Mouse (Mus musculus): Measurements from ENCODE around the gene Rnf8.

Rnf8 gene

DNA sequence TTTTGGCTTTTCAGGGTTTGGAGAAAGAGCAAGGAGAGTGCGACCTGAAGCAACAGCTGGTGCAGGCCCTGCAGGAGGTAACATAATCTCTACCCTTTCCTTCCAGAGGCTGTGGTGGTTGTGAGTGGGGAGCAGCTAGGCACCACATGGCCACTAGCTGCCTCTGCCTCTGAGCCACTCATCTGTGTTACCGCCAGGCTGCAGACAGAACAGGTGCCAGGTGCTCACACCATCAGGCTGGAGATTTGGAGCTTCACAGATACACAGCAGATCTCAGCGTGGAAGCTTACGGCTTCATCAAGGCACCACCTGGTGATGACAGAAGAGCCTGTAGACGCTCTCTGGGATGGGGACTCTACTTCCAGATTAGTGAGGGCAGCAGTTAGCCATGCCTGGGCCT, 14.4 kb downstream of the Rnf8 start:
- peak in 1 of 2 experiments; percentile 26 for DNase-seq

GRCm38 (mm10) chr17:29629620-29630019, 15.0 kb downstream of the Rnf8 start:
- no peak for DNase-seq

DNA sequence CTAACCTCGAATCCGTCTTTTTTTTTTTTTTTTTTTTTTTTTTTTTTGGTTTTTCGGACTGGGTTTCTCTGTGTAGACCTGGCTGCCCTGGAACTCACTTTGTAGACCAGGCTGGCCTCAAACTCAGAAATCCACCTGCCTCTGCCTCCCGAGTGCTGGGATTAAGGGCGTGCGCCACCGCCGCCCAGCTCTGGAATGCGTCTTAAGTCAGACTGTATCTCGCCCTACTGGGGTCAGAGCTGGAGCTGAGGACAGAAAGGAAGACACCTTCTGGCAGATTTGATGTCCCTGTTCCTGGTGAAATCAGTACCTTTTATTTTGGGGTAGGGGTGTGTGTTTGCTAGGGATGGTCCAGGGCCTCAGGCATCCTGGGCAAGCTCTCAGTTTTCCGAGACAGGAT, 17.7 kb downstream of the Rnf8 start:
- DNase-seq, result no peak

- no peak for DNase-seq
Observed at GRCm38 (mm10) chr17:29635492-29635891, 20.9 kb downstream of the Rnf8 start.

GRCm38 (mm10) chr17:29636118-29636517, 21.5 kb downstream of the Rnf8 start:
- peak; percentile 72 to 74 for DNase-seq

GRCm38 (mm10) chr17:29637377-29637776, 22.8 kb downstream of the Rnf8 start:
- peak; percentile 54 to 60 for DNase-seq

- no peak for DNase-seq
Observed at GRCm38 (mm10) chr17:29637895-29638294, 23.3 kb downstream of the Rnf8 start.

GRCm38 (mm10) chr17:29640971-29641370, 26.4 kb downstream of the Rnf8 start:
- DNase-seq, result no peak

DNA sequence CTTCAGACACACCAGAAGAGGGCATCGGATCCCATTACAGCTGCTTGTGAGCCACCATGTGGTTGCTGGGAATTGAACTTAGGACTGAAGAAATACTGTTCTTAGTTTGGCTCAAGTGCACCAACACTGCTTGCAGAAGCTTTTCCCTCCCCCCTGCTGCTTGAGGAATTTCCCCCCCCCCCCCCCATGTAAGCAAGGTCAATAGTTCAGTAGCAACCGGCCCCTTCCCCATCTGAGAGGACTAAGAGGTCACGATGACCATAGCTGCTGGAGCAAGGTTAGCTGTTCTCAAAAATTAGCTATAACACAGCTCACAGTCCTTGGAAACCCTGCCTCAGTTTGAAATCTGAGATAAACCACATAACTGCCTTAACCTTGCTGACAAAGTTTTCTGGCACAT, 27.6 kb downstream of the Rnf8 start:
- DNase-seq, result no peak

DNA sequence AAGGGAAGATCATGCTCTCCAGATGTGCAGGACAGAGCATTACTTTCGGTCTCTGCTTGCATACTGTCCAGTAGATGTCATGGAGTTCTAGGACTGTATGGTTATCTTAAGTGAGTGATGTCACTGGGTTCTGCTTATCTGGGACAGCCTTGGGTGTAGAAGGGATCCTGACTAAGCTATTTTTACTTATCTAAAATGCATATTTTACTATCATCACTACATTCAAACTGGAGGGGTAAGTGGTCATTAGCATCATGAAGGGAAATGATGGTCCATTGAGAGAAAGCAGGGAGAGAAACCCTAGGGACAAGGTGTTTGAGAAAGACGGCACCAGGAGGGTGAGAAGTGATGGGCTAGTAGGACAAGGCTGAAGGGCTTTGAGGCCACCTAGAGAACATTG, 43.7 kb downstream of the Rnf8 start:
- no peak for DNase-seq

DNA sequence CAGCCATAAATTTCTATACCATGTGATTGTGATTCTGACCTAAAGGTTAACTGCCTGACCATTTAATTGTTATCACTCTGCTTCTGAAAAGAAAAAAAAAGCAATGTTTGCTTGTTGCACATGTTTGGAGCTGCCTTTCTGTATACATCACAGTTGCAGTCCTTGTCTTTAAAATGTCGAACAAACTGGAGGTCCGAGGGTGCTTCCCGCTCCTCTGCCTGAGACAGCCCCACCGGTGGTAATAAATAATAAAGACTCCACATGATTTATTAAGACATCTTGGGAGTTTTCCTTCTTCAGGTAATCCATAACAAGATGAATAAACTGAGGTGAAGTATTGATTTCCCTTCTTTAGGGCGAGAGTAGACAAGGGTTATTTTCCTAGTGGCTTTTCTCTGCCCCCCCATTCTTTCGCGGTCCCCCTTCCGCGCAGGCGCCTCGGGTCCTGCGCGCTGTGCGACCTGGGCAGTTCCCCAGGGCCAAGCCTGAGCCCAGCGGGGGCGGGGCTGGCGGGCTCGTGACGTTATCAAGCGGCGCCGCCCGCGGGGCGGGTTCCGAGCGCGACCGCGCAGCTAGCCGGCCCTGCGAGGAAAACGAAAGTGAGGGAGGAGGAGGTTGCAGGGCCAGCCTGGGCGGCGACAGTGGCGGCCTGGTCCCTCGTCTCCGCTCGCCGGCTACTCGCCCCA, 45.6 kb downstream of the Rnf8 start, which contains the start of gene Cmtr1:
TSS of gene Cmtr1 (plus strand) at position 520 of the 686 bp plus-strand sequence.
- peak; percentile 98 for DNase-seq

- no peak for DNase-seq
Observed at GRCm38 (mm10) chr17:29660762-29661391, 46.3 kb downstream of the Rnf8 start.

DNA sequence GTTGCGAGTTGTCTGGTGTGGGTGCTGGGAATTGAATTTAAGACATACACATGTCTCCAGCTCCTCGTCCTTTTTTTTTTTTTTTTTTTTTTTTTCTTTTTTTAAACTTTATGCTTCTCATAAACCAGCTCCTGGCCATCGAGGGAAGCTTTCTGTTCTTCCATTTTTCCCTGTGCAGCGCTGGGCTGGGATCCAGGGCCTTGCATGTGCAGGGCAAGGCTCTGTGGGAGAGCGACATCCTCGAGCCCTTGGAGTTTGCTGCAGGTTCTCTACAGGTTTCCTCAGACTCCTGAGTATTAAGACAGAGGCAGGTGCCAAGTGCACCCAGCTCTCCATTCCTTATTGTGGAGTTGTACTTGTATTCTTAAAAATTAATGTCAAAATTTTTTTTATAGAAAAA, 47.6 kb downstream of the Rnf8 start:
- DNase-seq, result peak in 1 of 2 experiments; percentile 37

GRCm38 (mm10) chr17:29668051-29668986, 53.7 kb downstream of the Rnf8 start:
- peak; percentile 83 to 88 for DNase-seq

DNA sequence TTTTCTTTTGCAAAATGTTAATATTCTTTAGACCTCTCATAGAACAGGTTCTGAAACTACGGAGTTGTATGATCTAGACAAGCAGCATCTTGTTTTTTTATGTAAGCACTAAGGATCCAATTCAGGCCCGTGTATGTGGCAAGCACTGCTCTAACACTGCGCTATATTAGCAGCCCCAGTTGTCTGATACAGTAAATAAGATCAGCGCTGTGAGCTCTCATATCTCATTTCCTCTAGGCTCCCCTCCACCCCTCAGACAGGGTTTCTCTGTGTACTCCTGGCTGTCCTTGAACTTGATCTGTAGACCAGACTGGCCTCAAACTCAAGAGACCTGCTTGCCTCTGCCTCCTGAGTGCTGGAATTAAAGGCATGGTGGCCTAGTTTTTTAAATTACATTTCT, 54.4 kb downstream of the Rnf8 start:
- no peak for DNase-seq

- DNase-seq, result no peak
Observed at GRCm38 (mm10) chr17:29669936-29670335, 55.3 kb downstream of the Rnf8 start.

GRCm38 (mm10) chr17:29671021-29671420, 56.4 kb downstream of the Rnf8 start:
- DNase-seq, result peak in 1 of 2 experiments; percentile 42

- no peak for DNase-seq
Observed at GRCm38 (mm10) chr17:29673325-29673724, 58.7 kb downstream of the Rnf8 start.

GRCm38 (mm10) chr17:29678526-29678925, 63.9 kb downstream of the Rnf8 start:
- DNase-seq, result no peak

DNA sequence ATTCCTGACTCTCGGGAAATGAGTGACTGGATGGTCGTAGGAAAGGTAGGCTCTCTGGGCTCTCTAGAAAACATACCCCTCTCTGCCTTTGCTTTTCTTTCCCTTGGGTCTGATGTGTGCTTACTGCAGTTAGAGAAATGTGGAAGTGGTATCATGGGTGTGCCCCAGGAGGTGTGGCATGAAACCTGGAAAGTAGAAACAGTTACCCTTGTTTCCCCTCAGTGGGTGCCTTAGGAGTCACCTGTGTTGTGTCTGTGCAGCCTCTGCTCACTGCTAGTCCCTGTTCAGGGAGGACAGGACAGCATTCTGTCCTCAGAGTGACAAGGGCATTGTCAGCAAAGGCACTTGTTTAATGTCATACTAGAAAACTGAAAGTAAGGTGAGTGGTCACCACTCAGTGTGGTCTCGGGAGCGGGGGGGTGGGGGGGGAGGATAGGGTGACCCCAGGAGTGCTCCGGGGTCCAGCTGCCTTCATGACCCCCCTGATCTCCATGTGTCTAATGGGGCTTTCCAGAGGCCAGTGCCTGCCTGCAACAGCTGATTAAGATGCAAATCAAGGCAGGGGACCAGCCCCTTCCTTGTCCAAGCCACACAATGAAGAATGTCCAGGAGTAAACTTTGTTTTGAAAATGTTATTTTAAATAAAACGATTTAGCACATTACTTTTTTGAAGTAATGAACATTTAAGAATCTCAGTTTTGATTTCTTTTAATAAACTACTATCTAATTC, 64.6 kb downstream of the Rnf8 start:
- no peak for DNase-seq

- DNase-seq, result peak; percentile 98 to 99
Observed at GRCm38 (mm10) chr17:29680174-29680573, 65.6 kb downstream of the Rnf8 start.

- no peak for DNase-seq
Observed at GRCm38 (mm10) chr17:29680921-29681320, 66.3 kb downstream of the Rnf8 start.

DNA sequence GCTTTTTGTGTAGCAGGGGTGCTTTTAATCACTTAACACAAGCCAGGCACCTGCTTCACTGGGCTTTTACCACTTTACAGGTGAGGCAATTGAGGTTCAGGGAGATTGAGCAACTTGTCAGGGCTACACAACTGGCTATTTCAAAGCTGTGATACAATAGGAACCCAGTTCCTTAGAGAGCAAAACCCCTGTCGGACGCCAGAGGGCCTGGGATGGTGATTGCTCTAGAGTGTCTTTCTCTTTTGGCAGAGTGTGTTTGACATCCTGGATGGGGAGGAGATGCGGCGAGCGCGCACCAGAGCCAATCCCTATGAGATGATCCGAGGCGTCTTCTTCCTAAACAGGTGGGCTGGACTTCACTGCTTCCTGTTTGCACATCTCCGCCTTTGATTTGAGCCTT, 67.1 kb downstream of the Rnf8 start:
- peak in 1 of 2 experiments; percentile 38 for DNase-seq

Data from cerebellum, postnatal 10 days (tissue).